Mouse (Mus musculus) small intestine, adult 2 months (tissue): Measurements from ENCODE around the gene Zfp110.

Experiments used
- CTCF ChIP-seq: fragments of 200-500 bp; IDR thresholded peaks from 2 replicates; pipeline ENCODE4 v1.5.1; 2012; ENCODE audit warnings: low read depth, mild to moderate bottlenecking, control low read depth, inconsistent platforms, low read length, moderate library complexity, mixed read lengths; ENCODE audit not compliant: insufficient replicate concordance, insufficient read length; ENCODE audit errors: extremely low read depth
- POLR2A ChIP-seq: fragments of 200-500 bp; IDR thresholded peaks from 2 replicates; pipeline ENCODE4 v1.6.1; 2012; ENCODE audit warnings: low read depth, mild to moderate bottlenecking, control low read depth, inconsistent platforms, low read length, moderate library complexity

GRCm38 (mm10) chr7:12802866-12803726 is 31.5 kb upstream of the Zfp110 start, which contains the start of gene Zscan18:
- TF ChIP-seq POLR2A, result no peak
- no peak for TF ChIP-seq CTCF
